Mouse (Mus musculus): Measurements from ENCODE around the gene 9230112D13Rik.

9230112D13Rik gene

DNA sequence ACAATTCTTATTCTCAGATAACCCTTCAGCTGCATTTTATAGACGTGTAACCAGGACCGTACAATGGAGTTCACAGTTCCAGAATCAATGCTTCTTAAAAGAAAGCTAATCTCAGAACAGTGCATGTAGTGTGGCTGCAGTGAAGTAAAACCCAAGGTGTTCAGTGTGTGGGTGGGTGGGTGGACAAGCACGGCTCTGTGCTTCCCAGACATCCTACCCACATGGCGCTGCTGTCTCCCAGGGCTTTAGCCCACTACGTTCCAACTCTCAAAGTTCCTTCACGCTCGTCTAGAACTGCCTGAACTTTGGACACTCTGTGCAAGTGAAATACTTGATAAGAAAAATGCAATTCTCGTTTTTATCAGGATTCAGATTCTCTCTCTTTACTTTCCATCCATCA lies at the start of gene 9230112D13Rik:
TSS of gene 9230112D13Rik (minus strand) at position 101 of the 400 bp plus-strand sequence.
- no peak for DNase-seq

DNA sequence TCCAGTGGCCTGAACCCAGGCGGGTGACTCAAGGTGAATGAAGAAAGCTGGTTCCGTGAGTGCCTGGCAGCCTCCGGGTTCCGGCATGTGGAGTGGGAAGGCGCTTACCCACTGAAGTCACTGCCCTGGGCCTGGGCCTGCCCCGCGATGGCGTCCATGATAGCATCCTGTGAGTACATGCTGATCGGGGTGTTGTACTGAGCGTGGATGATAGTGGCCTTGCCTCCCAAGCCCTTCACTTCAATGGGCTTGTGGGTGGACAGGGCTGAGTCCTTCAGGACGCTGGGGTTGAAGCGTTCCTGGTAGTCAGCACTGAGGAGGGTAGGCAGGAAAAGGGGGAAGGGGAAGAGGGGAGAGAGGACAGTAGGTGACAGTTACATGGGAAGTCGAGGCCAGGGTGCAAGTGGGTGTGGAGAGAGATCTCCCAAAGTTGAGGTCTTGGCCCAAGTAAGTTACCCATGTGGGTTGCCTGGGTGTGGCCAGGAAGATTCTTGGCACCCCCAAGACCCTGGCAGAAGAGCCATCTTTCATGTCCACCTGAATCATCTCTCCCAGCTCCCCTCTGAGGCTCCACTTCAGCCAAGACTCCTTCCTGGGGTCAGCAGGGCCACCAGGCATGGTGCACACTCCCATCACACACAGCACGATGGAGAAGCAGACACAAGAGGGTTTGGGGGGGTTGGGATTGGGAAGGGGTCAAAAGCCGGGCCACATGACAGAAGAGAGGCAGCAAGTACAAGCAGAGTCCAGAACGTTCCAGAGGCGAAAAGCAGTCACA lies 49.2 kb upstream of the 9230112D13Rik start:
- DNase-seq, result no peak

DNA sequence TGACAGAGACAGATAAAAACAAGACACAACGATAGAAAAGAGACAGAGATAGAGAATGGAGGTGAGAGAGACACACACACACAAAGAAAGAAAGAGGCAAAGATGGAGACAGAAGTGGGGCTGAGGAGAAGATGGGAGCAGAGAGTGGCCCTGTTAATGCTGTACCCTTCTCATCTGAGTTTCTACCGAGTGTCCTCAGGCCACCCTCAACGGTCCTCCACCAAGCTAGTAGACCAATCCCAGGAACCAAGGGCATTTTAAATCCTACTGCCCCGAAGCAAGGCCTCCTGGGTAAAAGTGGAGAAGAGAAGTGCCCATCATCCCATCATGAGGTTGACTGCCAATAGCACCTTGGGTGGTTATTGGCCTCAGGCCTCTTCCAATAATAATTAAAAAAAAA lies 48.3 kb upstream of the 9230112D13Rik start:
- DNase-seq, result no peak

DNA sequence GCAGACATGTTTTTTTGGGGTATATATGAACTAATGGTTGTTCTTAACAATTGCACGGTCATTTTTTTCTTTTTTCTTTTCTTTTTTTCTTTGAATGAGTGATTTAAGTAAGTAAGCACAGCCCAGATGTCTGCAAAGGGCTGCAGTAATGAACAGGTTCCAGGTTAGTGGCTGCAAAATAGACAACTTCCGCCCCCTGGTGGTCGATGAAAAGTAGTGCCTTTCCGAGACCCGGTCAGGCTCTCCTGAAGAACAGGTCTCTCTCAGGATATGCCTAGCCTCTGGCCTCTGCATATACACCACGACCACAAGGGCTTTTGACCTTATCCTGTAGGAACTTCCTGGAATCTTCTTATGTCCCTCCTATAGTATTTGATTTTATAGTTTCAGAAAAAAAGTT lies 47.7 kb upstream of the 9230112D13Rik start:
- peak; percentile 86 for DNase-seq

DNA sequence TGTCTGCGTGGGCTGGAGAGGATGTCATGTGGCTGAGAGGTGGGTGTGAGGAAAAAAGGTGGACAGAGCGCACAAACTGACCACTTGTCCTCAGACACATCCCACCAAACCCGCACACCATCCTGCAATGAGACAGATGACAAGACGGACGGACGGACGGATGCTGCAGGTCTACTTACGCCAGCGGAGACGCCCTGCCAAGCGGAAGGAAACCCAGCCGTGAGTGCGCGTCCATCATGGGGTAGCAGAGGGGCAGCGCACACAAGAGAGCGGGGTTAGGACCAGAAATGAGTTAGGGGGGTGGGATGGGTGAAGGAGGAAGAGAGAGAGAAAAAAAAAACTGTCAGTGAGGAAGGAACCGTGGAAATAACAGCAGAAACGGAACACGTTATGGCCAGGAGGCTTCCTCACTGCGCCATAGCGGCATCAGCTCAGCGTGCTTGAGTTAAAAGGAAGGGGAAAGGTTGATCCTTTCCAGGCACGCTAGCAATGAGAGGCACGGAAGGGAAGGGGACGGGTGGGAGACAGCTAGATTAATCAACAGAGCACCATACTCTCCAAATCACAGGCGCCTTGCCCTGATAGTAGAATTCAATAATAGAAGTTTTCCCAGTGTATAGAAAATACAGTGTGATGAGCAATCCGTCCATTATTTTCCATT lies 47.1 kb upstream of the 9230112D13Rik start:
- DNase-seq, result no peak

DNA sequence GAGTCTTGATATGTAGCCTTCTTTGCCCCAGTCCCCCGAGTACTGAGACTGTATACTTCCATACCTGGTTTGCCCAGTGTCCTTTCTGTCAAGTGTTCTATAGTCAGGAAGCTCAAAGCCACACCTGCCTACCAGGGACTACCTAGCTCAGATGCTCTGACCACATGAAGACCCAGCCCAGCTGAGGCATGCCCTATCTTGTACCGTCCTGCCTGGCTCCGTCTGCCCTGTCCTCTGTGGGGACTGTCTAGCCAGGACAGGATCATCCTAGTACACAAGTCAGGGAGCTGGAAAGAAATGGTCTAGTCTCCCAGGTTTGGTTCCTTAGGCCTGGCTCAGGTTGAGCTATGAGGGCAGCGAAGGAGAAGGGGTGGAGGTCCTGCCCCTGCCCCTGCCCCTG lies 46.0 kb upstream of the 9230112D13Rik start:
- no peak for DNase-seq

DNA sequence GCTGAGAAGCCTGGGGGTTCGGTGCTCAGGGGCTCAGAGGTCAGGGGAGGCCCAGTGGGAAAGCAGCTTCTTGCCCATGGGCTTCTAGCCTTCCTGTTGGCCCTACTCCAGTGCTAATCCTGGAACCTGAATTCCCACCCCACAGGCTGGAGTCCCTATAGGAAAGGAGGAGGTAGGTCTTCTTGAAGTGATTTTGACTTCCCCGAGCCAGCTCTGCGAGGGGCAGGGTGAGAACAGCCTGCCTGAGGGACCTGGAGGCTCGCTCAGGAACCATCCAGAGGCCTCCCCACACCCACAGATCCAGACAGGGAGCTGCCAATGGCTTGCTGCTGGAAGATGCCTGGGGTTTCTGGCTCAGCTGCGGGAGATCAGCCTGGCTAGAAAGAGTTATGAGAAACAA lies 45.1 kb upstream of the 9230112D13Rik start:
- no peak for DNase-seq

DNA sequence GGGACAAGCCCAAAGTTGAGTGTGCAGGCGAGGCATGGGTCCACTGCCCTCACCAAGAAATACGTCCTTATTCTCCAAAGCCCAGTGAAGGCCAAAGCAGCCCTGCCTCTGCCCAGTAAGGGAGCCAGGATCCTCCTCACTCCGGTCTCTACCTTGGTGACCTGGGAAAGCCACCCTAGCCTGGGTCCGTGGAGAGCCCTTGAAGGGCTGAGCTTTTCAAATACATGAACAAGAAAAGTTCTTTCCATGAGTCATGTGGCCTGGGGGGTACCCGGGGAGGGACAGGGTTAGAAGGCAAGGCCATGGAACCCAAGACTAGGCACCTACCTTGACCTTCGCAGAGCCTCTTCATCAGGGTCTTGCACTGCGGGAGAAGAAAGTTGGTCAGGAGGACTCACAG lies 43.9 kb upstream of the 9230112D13Rik start:
- no peak for DNase-seq

DNA sequence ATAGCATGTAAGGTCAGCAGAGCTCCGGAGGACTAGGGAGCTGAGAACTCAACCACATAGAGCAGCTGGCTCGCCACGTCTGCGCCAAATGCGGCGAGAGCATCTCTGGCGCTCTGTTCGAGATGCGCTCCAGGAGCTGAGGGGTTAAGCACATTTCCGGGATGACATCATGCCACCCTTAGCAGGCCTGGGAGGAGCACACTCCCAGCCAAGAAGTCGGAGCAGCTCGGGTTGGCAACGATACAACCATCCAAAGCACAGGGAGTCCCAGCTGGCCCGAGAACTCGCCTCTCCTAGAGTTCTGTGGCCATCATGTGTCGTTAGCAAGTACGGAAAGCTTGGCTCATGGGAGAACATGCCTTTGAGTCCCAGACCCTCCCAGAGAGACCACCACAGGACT lies 43.1 kb upstream of the 9230112D13Rik start:
- DNase-seq, result peak; percentile 52

DNA sequence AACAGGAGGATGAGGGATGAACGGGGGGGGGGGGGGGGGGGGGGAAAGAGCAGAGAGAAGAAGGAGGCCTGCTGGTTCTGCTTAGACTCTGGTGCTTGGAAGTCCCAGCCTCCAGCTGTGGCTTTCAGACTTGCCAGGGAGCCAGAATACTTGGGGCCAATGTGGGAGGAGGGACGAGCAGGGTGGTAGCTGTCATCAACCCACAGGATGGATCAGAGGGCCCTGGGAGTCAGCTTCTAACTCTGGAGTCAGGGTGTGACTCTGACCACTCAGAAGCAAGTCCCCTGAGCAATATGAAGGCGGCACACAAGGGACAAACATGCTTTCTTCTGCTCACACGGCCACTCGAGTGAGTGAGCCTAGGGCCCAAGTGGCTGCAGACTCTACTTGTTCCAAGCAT lies 42.0 kb upstream of the 9230112D13Rik start:
- peak; percentile 43 for DNase-seq

DNA sequence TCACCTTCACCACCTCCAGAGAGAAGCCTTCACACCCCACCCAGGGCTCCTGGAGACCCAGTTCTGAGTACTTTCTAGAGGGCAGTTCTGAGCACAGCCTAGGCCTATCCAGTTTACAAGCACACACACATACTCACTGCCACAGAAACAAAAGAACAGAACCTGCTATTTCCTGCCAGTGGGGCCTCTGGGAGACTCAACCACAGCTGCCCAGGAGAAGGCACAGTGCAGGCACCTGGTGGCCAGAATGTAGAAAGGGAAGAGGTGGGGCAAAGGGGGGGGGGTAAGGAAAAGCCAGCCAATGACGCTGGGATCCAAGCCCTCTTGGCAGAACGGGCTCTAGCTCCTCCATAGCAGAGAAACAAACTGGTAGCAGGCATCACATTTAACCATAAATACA lies 39.8 kb upstream of the 9230112D13Rik start:
- DNase-seq, result no peak

DNA sequence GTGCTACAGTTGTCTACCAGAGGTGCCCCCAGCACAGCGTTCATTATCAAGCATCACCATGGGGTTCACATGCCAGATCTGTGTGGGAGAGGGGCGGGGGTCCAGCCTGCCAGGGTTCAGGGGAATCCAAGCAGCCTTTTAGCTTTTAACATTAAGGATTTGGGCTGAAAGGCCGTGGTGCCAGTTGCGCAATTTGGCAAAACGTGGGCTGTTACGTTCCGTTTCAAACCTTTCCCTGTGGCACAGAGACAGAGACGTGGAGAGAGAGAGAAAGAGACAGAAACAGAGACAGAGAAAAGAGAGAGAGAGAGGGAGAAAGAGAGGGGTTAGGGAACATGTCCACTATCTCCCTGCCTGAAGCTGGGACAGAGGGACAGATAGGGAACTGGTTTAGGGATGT lies 39.0 kb upstream of the 9230112D13Rik start:
- DNase-seq, result no peak

DNA sequence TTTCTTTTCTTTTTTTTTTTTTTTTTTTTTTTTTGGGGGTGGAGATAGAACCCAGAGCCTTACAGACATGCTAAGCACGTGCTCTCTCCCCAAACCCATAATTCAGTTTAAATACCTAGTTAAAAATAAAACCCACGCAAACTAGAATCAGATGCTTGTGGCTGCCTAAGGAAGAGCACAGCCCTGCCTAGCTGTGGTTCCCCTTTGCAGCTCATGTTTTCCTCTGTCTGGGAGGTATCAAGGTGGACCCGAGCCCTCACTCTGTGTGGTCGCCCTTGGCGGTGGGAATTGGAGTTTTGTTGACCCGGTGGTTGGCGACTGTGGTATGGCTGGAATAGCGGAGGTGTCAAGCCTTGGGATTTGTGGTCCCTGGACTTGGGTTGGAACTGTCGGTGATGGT lies 36.3 kb upstream of the 9230112D13Rik start:
- no peak for DNase-seq

DNA sequence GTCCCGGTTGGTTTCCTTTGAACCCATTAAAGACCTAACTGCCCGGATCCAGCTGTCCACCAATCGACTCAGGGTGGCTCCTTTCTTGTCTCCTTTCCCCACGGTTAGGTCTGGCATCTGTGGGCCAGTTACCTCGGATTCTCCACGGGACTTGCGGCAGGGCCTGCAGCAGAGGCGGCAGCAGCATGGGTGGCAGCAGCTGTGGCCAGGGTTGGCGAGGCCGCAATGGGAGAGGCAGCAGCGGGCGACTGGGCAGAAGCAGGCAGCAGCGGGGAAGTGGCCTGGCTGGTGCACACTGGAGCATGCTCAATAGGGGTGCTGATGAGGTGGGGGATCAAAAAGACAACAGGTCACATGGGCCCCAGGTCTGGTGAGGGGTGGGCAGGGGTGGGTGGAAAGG lies 32.6 kb upstream of the 9230112D13Rik start:
- DNase-seq, result no peak

DNA sequence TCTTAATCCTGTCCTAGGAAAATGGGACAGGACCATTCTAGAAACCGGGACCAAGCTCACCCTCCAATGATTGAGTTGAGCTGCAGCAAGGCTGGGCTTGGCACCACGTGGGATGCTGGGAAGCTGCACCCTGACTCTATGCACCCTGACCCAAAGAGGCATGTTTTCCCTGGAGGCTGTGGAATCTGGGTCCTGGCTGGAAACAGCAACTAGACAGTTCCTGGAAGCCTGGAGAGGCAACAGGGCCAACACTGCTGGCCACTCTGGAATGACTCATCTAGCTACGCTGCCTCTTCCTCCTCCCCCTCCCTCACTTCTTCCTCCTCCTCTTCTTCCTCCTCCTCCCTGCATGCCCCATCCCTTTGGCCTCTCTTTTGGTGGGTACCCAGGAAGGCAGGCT lies 31.4 kb upstream of the 9230112D13Rik start:
- peak; percentile 38 for DNase-seq

DNA sequence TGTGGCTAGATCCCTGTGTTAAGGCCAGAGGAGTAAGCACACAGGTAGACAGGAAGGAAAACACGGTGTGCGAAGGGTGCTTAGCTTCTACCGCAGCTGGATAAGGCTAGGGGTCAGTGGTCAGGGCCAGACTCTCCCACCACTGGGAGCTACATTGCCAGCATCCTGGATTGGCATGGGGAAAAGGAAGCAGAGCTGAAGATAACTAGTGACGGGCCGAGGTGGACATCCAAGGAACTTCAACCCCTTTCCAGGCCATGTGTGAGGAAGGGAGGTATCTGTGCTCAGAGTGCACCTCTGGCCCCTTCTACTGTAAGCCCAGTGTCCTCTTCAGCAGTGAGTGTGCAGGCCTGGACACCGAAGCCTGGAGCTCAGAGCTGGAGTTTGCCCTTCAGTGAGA lies 30.9 kb upstream of the 9230112D13Rik start:
- no peak for DNase-seq

DNA sequence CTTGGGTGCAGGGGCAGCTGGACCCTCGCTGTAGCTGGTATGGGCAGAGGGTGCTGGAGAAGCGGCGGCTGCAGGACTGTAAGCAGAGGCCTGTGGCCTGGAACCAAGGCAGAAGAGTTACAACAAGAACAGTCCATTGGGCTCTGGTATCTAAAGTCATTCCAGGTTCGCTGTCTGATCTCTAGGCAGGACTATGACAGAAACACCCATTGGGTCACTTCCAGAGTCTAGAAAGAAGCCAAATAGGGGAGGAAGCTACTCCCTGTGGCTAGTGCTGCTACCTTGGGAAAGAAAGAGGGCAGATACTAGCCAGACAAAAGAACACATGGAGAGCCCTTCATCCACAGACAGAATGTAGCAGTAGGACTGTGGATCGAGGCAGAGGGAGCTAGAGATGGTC lies 29.6 kb upstream of the 9230112D13Rik start:
- DNase-seq, result no peak

DNA sequence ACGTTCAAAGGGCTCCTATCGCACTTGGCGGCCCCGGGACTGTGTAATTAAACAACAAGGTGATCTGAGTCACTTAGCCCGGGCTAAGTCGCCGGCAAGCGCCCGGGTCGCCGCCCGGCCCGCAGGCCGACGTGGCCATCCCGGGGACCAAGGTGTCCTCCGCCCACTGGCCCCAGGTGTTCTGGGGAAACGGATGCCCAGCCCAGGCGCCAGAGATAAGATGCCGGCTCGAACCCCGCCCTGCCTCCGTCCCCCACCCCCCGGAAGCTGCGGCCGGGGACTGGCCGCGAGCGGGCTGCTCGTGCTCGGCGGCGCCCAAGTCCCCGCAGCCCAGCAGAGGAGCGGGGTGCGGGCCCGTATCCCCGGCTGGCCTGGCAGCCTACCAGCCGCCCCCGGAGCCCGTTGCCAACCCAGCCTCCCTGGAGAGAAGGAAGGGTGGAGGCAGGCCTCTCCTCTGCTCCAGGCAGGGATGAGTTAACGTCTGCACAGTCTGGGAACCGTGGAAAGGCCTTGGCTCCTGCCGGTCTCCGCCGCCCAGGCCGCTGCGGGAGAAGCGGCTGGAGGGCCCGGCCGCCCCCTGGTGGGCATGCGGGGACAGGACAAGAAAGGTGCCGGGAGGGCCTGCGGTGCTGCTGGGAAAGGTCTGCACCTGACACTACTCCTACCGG lies 26.5 kb upstream of the 9230112D13Rik start:
- DNase-seq, result peak; percentile 82

DNA sequence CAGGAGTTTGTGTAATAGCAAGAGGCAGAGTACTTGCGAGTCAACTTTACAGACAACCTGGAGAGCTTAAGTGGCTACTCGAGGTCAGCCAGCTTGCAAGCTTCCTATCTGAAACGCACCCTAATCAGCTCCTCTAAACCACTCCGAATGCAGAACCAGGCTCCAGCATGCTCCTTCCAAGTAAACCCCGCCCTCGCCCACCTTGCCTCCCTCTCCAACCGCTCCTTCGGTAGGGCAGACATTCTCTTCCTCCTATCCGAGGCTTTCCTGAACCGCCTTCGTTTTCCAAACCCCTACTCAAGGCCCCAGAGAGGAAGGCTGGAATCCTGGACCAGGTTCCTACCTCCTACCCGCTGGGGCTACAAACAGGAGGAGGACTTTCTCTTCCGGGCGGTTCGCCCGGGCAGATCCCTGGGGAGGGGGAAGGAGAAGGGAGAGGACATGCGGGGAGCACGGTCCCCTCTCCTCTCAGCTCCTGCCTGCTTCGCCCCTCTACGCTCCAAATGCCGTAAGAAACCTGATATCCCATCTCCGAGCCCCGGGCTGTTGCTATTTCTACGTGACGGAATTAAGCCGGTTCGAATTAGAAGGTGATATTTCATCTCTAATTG lies 25.9 kb upstream of the 9230112D13Rik start:
- DNase-seq, result peak; percentile 66

DNA sequence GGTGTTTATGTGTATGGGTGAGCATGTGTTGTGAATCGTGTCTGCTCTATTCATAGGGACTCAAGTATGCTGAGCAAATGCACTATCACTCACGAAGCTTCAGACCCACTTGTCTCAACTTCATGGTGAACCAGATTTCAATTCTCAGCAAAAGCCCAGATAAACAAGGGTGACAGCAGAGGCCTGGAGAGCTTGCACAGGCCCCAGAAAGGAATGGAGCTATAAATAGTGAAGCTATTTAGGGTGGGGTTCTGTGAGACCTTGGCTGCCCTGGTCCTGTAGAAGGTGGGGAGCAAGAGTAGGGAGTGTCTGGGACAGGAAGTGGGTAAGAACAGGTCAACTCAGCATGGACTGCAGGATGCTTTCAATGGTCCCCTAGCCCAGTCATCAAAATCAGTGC lies 21.9 kb upstream of the 9230112D13Rik start:
- DNase-seq, result no peak

DNA sequence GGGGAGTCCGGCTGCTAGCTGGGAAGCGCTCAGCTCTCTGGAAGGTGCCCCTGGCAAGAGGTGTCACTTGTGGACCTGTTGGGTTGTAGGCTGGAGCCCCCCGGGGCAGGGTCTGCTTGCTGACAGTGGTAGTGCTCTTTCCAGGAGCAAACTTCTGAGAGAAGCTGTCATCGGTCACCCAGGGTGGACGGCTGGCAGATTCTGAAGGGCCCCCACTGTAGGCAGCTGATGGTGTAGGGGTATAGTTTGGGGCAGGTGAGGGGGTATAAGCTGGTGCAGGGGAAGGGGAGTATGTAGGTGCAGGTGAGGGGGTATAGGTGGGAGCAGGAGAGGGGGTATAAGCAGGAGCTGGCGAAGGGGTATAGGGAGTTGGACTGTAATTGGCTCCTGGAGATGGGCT lies 21.4 kb upstream of the 9230112D13Rik start:
- no peak for DNase-seq

DNA sequence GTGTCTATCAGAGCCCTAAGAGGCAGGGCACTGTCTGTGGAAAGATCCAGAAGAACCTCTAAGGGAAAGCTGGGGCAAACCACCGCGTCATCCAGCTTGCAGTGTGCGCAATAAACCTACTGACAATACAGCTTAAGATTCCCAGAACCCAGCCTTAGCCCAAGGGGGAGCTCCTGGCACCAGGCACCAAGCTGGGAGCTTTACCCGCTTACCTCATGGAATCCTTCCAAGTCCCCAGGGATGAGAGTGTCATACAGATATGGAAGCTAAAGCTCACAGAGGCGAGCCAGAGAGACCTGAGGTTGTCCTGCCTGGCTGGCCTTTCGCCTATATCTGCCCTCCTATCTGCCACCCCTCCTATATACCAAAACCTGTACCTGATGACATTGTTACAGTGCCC lies 21.0 kb upstream of the 9230112D13Rik start:
- no peak for DNase-seq

DNA sequence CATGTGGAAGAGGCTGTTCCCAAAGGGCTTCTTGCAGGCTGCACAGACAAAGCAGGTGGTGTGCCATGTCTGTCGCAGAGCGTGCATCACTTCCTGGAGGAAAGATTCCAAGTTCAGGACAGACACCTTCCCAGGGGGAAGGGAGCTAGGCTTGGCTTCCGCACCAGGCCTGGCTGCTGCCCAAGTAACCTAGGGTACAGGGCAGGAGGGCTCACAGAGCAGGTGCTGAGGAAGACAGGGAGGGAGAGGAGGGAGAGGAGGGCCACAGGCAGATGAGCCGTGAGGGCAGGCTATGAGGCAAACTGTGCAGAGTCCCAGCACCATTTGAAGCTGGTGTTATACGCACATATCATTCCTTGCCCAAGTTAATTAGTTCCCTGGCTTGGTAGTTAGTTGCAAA lies 19.3 kb upstream of the 9230112D13Rik start:
- DNase-seq, result no peak

DNA sequence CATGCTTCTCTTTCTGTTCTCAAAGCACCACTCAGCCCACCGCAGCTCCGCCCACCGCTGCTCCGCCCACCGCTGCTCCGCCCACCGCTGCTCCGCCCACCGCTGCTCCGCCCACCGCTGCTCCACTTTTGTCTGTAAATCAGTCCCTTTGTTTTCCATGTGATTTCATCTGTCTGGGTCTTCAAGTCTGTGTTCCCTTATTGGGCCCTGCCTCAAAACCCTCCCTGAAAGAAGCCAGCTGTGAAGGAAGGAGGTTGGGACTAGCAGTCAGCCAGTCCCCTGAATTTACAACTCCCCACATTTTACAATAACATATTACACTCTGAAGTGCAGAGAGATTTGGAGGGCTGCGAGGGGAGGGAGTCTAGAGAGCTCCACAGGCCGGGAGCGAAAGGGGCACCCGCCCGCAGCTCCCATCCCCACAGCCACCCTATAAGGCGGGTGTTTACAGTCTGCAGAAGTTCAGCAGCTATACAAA lies 18.1 kb upstream of the 9230112D13Rik start:
- peak; percentile 57 for DNase-seq
